Mouse (Mus musculus) ES-E14 (cell line): ENCODE data around the gene Rrad. TPM values are rescaled to one million over a fixed set of nuclear protein-coding genes. Genes with fewer than 3 reads are reported as not detected.
A peak's percentile ranks its signal among the peaks of the same experiment; 100 is the strongest.

Experiments
- DNase-seq: peaks from one replicate; pipeline ENCODE4 v3.0.0-alpha.2; 2013; ENCODE audit warnings: low read depth, low spot score
- H3K27ac ChIP-seq: 2 replicates; pipeline ENCODE4 v1.5.1; 2012; ENCODE audit warnings: low read depth, mild to moderate bottlenecking, low read length, moderate library complexity, mixed read lengths; ENCODE audit not compliant: poor library complexity, insufficient read depth, severe bottlenecking
- H3K36me3 ChIP-seq: 2 replicates; pipeline ENCODE4 v1.6.1; 2012; ENCODE audit warnings: mild to moderate bottlenecking, low read length, moderate library complexity, mixed read lengths; ENCODE audit not compliant: control insufficient read depth, poor library complexity, insufficient read depth, severe bottlenecking
- H3K4me1 ChIP-seq, 2 experiments: fragments of 150-350 bp in 1 of 2; sonication (generic) in 1 of 2; 2 replicates each; pipeline ENCODE4 v1.6.1; 2012; ENCODE audit warnings: low read length in 2 of 2, mild to moderate bottlenecking in 1 of 2, mixed read lengths in 1 of 2; ENCODE audit not compliant: control insufficient read depth in 2 of 2, insufficient read depth in 2 of 2, poor library complexity in 1 of 2
- H3K4me3 ChIP-seq, 2 experiments: fragments of 150-350 bp in 1 of 2; sonication (generic) in 1 of 2; 2 replicates each; pipeline ENCODE4 v1.5.1; 2012; ENCODE audit warnings: low read length in 2 of 2, low read depth in 1 of 2, mild to moderate bottlenecking in 1 of 2, mixed read lengths in 1 of 2; ENCODE audit not compliant: insufficient read depth in 1 of 2, poor library complexity in 1 of 2, severe bottlenecking in 1 of 2
- H3K9ac ChIP-seq: 2 replicates; pipeline ENCODE4 v1.6.1; 2012; ENCODE audit warnings: low read depth, mild to moderate bottlenecking, low read length, mixed read lengths; ENCODE audit not compliant: poor library complexity, insufficient read depth, severe bottlenecking
- H3K9me3 ChIP-seq: fragments of 150-350 bp; sonication (generic); 2 replicates; pipeline ENCODE4 v1.6.1; 2012; ENCODE audit warnings: low read depth, mild to moderate bottlenecking, low read length; ENCODE audit not compliant: control insufficient read depth, insufficient read depth
- CHD2 ChIP-seq: IDR thresholded peaks from 2 replicates; pipeline ENCODE4 v1.6.1; 2014; ENCODE audit warnings: mild to moderate bottlenecking, low read depth, low read length, inconsistent platforms
- HCFC1 ChIP-seq: IDR thresholded peaks from 2 replicates; pipeline ENCODE4 v1.6.1; 2012; ENCODE audit warnings: low read length, inconsistent platforms, borderline replicate concordance; ENCODE audit not compliant: insufficient read depth
- MAFK ChIP-seq: IDR thresholded peaks from 2 replicates; pipeline ENCODE4 v1.6.1; 2014; ENCODE audit warnings: mild to moderate bottlenecking, low read depth, low read length, inconsistent platforms; ENCODE audit not compliant: insufficient read depth
- ZC3H11A ChIP-seq: IDR thresholded peaks from 2 replicates; pipeline ENCODE4 v1.6.1; 2012; ENCODE audit warnings: low read depth, mild to moderate bottlenecking, inconsistent platforms, low read length, borderline replicate concordance
- ZNF384 ChIP-seq: IDR thresholded peaks from 2 replicates; pipeline ENCODE4 v1.6.1; 2012; ENCODE audit warnings: low read depth, low read length, inconsistent platforms
- in situ Hi-C, 2 experiments: fragments of 600-800 bp; cut with MboI; formaldehyde crosslinking; loops; one replicate each; pipeline ENCODE4 v1.15.1; 2025; ENCODE audit warnings: low sequenced_read_pairs in 2 of 2, inconsistent platforms in 1 of 2; ENCODE audit not compliant: unreplicated experiment in 2 of 2
- total RNA-seq: library from RNA; depleted of rRNA; stranded (reverse); fragments of 300-350 nt; gene quantifications from 2 replicates; pipeline ENCODE4 v1.2.3, GENCODE M21; 2012

The Rrad gene
- total RNA-seq, 1 experiment, result 3.4 TPM

GRCm38 (mm10) chr8:104627065-104627740, 3.9 kb downstream of the Rrad start:
- Histone ChIP-seq H3K27ac (no peak overlapping the region), H3K4me1 (peaks cover 0 to 5% of the 10 kb centered on the region in 2 experiments; a peak in 2 of 4 replicates)

GRCm38 (mm10) chr8:104624161-104624560, 7.0 kb downstream of the Rrad start, which contains the start of gene Cdh16:
TSS of gene Cdh16 (minus strand) at chr8:104624396.
- Histone ChIP-seq H3K4me3 (no peak within 1 kb of the TSS), H3K27ac (no peak within 1 kb of the TSS), H3K4me1 (no peaks in the 10 kb centered on the region), H3K36me3 (no peaks in the 10 kb centered on the region), H3K9ac (no peak within 1 kb of the TSS), H3K9me3 (no peaks in the 10 kb centered on the region)
- in situ Hi-C loops, result no loop called here
- DNase-seq, result no peak
- no peak for TF ChIP-seq HCFC1
- TF ChIP-seq CHD2, result no peak
- TF ChIP-seq MAFK, result no peak
- no peak for TF ChIP-seq ZC3H11A
- TF ChIP-seq ZNF384, result no peak

More at GRCm38 (mm10) chr8:104627065-104627740, 3.9 kb downstream of the Rrad start:
- in situ Hi-C loops, result loop anchor here in 1 of 2 experiments (25.0 kb wide), 1 partner anchor 635 kb away; the partner anchor contains the start of genes B3gnt9, Fbxl8, Hsf4 and Tradd
- no peaks in the 10 kb centered on the region for H3K36me3 ChIP-seq
- no peak overlapping the region for H3K9ac ChIP-seq
- no peak for DNase-seq
- H3K9me3 ChIP-seq, result no peaks in the 10 kb centered on the region
- TF ChIP-seq MAFK (no peak), ZNF384 (peak; percentile 90)
- no peak overlapping the region for H3K4me3 ChIP-seq

- Histone ChIP-seq H3K9ac (no peak overlapping the region), H3K36me3 (no peaks in the 10 kb centered on the region), H3K27ac (no peak overlapping the region), H3K9me3 (no peaks in the 10 kb centered on the region), H3K4me3 (no peak overlapping the region), H3K4me1 (no peaks in the 10 kb centered on the region)
- no peak for DNase-seq
- TF ChIP-seq CHD2 (no peak), MAFK (no peak), HCFC1 (no peak), ZNF384 (no peak), ZC3H11A (no peak)
- in situ Hi-C loops, result no loop called here
Observed at GRCm38 (mm10) chr8:104620765-104621164, 10.4 kb downstream of the Rrad start.

GRCm38 (mm10) chr8:104613119-104613518, 18.0 kb downstream of the Rrad start:
- no peak overlapping the region for H3K27ac ChIP-seq
- no peak overlapping the region for H3K4me3 ChIP-seq
- no peak for TF ChIP-seq ZC3H11A
- no peak for TF ChIP-seq ZNF384
- no peak for TF ChIP-seq MAFK
- no peak for TF ChIP-seq CHD2
- no peak for TF ChIP-seq HCFC1
- no peak overlapping the region for H3K9ac ChIP-seq
- no peaks in the 10 kb centered on the region for H3K4me1 ChIP-seq
- no peak for DNase-seq
- no peaks in the 10 kb centered on the region for H3K9me3 ChIP-seq
- in situ Hi-C loops, result no loop called here
- no peaks in the 10 kb centered on the region for H3K36me3 ChIP-seq

- Histone ChIP-seq H3K4me1 (no peaks in the 10 kb centered on the region), H3K36me3 (no peaks in the 10 kb centered on the region), H3K27ac (no peak overlapping the region), H3K4me3 (no peak overlapping the region), H3K9ac (no peak overlapping the region), H3K9me3 (no peaks in the 10 kb centered on the region)
- no peak for DNase-seq
- no peak for TF ChIP-seq MAFK
- in situ Hi-C loops, result no loop called here
Observed at GRCm38 (mm10) chr8:104611613-104612012, 19.5 kb downstream of the Rrad start.
